ENCODE assay signal across 8 mouse cellular contexts in the genomic region with DNA sequence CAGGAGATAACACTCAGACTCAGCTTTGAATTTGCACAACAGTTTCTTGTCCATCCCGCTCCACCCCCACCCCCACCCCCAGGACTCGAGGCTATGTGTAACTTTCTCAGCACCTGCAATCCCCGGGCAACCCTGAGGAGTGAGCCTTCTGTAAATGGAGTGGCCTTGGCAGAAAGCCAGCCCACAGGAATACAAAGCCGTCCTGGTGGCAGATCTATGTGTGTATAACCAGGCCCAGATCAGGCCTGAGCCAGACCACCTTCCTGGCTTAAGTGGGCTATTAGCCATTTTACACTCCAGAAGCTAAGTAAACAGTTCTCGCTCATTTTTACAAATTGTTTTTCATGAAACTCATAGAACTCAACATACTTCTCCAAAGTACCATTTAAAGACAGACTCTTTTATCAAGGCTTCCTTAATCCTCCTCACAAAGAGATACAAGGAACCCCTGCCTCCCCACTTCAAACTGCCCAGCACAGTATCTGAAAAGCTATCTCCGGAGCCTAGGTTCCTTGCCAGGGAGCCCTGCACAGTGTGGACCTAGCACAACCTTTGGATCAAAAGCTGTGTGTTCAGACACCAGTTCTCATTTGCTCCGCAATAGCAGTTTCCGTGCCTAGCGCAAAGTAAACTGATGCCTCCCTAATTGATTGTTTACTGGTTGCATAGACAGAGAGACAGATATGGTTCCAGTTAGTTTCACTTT. TPM values are rescaled to one million over a fixed set of nuclear protein-coding genes. Genes with fewer than 3 reads are reported as not detected.
DNase-seq lines count a peak whose midpoint lies in the region; ATAC-seq and TF ChIP-seq lines count a peak whose summit lies in the region.

No protein-coding gene starts in this region.

- 50% methylated on average over 9 of the region's 9 CpGs for WGBS in hindbrain, embryonic 16.5 days
- 31% methylated on average over 9 of the region's 9 CpGs for WGBS in lung, adult 2 months

- 0 out of 2 replicates have a peak, but pooled peaks have one; percentile 48 for ATAC-seq in hindbrain, embryonic 16.5 days
- no peak for ATAC-seq in frontal cortex, adult (ENCODE audit: low TSS enrichment)

- H3K4me2 ChIP-seq in hindbrain, embryonic 16.5 days (ENCODE audit: low read length) = no peak overlapping the region

- H3K4me1 ChIP-seq in hindbrain, embryonic 16.5 days (ENCODE audit: control insufficient read depth, insufficient read depth, low read depth, low read length) = peaks cover 13% of the 10 kb centered on the region
- H3K4me1 ChIP-seq in lung, adult 2 months (ENCODE audit: control insufficient read depth, insufficient read depth, low read length) = peaks cover 15% of the 10 kb centered on the region

- H3K9me3 ChIP-seq in hindbrain, embryonic 16.5 days (ENCODE audit: control insufficient read depth, low read length) = no peaks in the 10 kb centered on the region

- H3K27ac ChIP-seq in hindbrain, embryonic 16.5 days (ENCODE audit: low read depth, low read length) = 0 out of 2 replicates have a peak overlapping the region, but pooled peaks have one; percentile 48

- H3K36me3 ChIP-seq in hindbrain, embryonic 16.5 days (ENCODE audit: control insufficient read depth, insufficient read depth, low read length) = no peaks in the 10 kb centered on the region

- no peak overlapping the region for H3K9ac ChIP-seq in hindbrain, embryonic 16.5 days (ENCODE audit: low read depth, low read length)

- no peak for TF ChIP-seq CTCF in lung, adult 2 months (IDR thresholded peaks at IDR 0.05; ENCODE audit: insufficient read depth, low read length)

- peak; percentile 54 to 64 for DNase-seq in cerebellum, postnatal 14 days
- DNase-seq in cerebellum, postnatal 4 days (ENCODE audit: low spot score in 2 of 2) = no peak
- peak; percentile 43 for DNase-seq in urinary bladder, postnatal 25 days (ENCODE audit: low spot score)
- DNase-seq in urinary bladder, adult 2 months (ENCODE audit: low spot score) = no peak
- DNase-seq in lung, adult 2 months = peak; percentile 53
- DNase-seq in embryo, embryonic 10 days (ENCODE audit: low spot score) = no peak

- TF ChIP-seq POLR2A in lung, adult 2 months (IDR thresholded peaks at IDR 0.05; ENCODE audit: borderline replicate concordance, extremely low read depth, low read depth, low read length) = no peak

- no peak overlapping the region for H3K4me3 ChIP-seq in hindbrain, embryonic 16.5 days (ENCODE audit: low read length)
- no peak overlapping the region for H3K4me3 ChIP-seq in lung, adult 2 months (replicated peaks; ENCODE audit: extremely low read depth, low read depth, low read length)

- no peaks in the 10 kb centered on the region for H3K27me3 ChIP-seq in hindbrain, embryonic 16.5 days (replicated peaks; ENCODE audit: control insufficient read depth, insufficient read depth, low read length)

RNA-seq across cellular contexts. Expression of gene Pml, which starts 7.7 kb away (rescaled TPM):
- 14.2 and 21.8 TPM in 2 replicates for polyA plus RNA-seq in urinary bladder, adult 2 months (2012; rRNA removed)
- polyA plus RNA-seq in hindbrain, embryonic 16.5 days (2015; fragmentation: Nextera tagmentation; extraction: Ambion mirVana) = 3.9 and 6.0 TPM in 2 replicates
- 24.0 and 29.6 TPM in 2 replicates for polyA plus RNA-seq in lung, adult 2 months (2012; rRNA removed)

RNA-seq across cellular contexts. Expression of gene Stoml1, which starts 11.0 kb away (rescaled TPM):
- 60.9 and 66.9 TPM in 2 replicates for polyA plus RNA-seq in urinary bladder, adult 2 months (2012; rRNA removed)
- polyA plus RNA-seq in hindbrain, embryonic 16.5 days (2015; fragmentation: Nextera tagmentation; extraction: Ambion mirVana) = 141 and 142 TPM in 2 replicates
- polyA plus RNA-seq in lung, adult 2 months (2012; rRNA removed) = 38.8 and 52.2 TPM in 2 replicates

RNA-seq across cellular contexts. Expression of gene Islr2, which starts 37.8 kb away (rescaled TPM):
- polyA plus RNA-seq in urinary bladder, adult 2 months (2012; rRNA removed) = 0.15 and 0.19 TPM in 2 replicates
- polyA plus RNA-seq in hindbrain, embryonic 16.5 days (2015; fragmentation: Nextera tagmentation; extraction: Ambion mirVana) = 13.8 and 21.5 TPM in 2 replicates
- polyA plus RNA-seq in lung, adult 2 months (2012; rRNA removed) = 0.11 and 0.90 TPM in 2 replicates

RNA-seq across cellular contexts. Expression of gene Islr, which starts 37.8 kb away (rescaled TPM):
- polyA plus RNA-seq in urinary bladder, adult 2 months (2012; rRNA removed) = 137 and 139 TPM in 2 replicates
- 40.4 and 50.5 TPM in 2 replicates for polyA plus RNA-seq in hindbrain, embryonic 16.5 days (2015; fragmentation: Nextera tagmentation; extraction: Ambion mirVana)
- 62.6 and 74.0 TPM in 2 replicates for polyA plus RNA-seq in lung, adult 2 months (2012; rRNA removed)

Comparison
In these comparisons a context has a peak if more than half of its experiments do, and no peak if none do; other contexts are left out.
1. DNase-seq: peak in cerebellum, postnatal 14 days (2 of 2), urinary bladder, postnatal 25 days (single experiment) and lung, adult 2 months (single experiment); none in cerebellum, postnatal 4 days (0 of 2), urinary bladder, adult 2 months (single experiment) and embryo, embryonic 10 days (single experiment).